Mouse (Mus musculus): ENCODE results near the gene B3gnt8.

B3gnt8 gene

GRCm38 (mm10) chr7:25666381-25666780 is 39.9 kb downstream of the B3gnt8 start:
- no peak for DNase-seq

GRCm38 (mm10) chr7:25669158-25669557 is 42.7 kb downstream of the B3gnt8 start:
- DNase-seq: no peak

GRCm38 (mm10) chr7:25669631-25670030 is 43.2 kb downstream of the B3gnt8 start:
- no peak for DNase-seq

- no peak for DNase-seq
Measured at GRCm38 (mm10) chr7:25670096-25670495, 43.6 kb downstream of the B3gnt8 start.

- DNase-seq: no peak
Measured at GRCm38 (mm10) chr7:25671686-25672085, 45.2 kb downstream of the B3gnt8 start.

GRCm38 (mm10) chr7:25672442-25672841 is 46.0 kb downstream of the B3gnt8 start:
- DNase-seq: no peak

- no peak for DNase-seq
Measured at GRCm38 (mm10) chr7:25674297-25674696, 47.8 kb downstream of the B3gnt8 start.

- peak in 1 of 2 experiments; percentile 42 for DNase-seq
Measured at GRCm38 (mm10) chr7:25674719-25675300, 48.4 kb downstream of the B3gnt8 start, which contains the start of gene Tmem91. TSS of gene Tmem91 (minus strand) at chr7:25675166.

- DNase-seq: no peak
Measured at GRCm38 (mm10) chr7:25675405-25675804, 49.0 kb downstream of the B3gnt8 start.

GRCm38 (mm10) chr7:25676085-25676781 is 49.8 kb downstream of the B3gnt8 start:
- DNase-seq: no peak

- DNase-seq: no peak
Measured at GRCm38 (mm10) chr7:25677013-25677412, 50.6 kb downstream of the B3gnt8 start.

GRCm38 (mm10) chr7:25679971-25680370 is 53.5 kb downstream of the B3gnt8 start:
- peak; percentile 31 to 45 for DNase-seq

GRCm38 (mm10) chr7:25680514-25681258 is 54.2 kb downstream of the B3gnt8 start, which contains the start of gene B9d2:
TSS of gene B9d2 (plus strand) at chr7:25680780.
- peak; percentile 96 to 99 for DNase-seq

GRCm38 (mm10) chr7:25681341-25682231 is 55.1 kb downstream of the B3gnt8 start:
- peak; percentile 60 to 78 for DNase-seq

- DNase-seq: peak; percentile 59 to 73
Measured at GRCm38 (mm10) chr7:25683474-25684180, 57.2 kb downstream of the B3gnt8 start.

GRCm38 (mm10) chr7:25684659-25685058 is 58.2 kb downstream of the B3gnt8 start:
- DNase-seq: no peak

All from thymus, postnatal 36 days (tissue).